Mouse (Mus musculus) erythroblast, embryonic 14.5 days (primary cell): ENCODE measurements around the gene Abhd17c.

Experiments
- GATA1 ChIP-seq: IDR thresholded peaks from 2 replicates; pipeline ENCODE4 v1.6.1; 2012; ENCODE audit warnings: low read length, inconsistent platforms, mixed read lengths
- TAL1 ChIP-seq: IDR thresholded peaks from 3 replicates; pipeline ENCODE4 v1.6.1; 2012; ENCODE audit warnings: low read length, inconsistent platforms, mixed read lengths

GRCm38 (mm10) chr7:84113035-84113390 is 38.7 kb downstream of the Abhd17c start:
- TF ChIP-seq GATA1, result no peak
- TF ChIP-seq TAL1, result no peak
